Mouse (Mus musculus) CH12.LX (cell line): ENCODE measurements at regions not wholly inside any gene's neighbourhood (a gene's known extent, or its start where the extent isn't known, plus 50 kb on each side); places are given as distances from the start of the nearest gene placed in this dataset.
A peak's percentile ranks its signal among the peaks of the same experiment; 100 is the strongest.
"Not testable (repeated sequence)": the region's sequence is repeated elsewhere in the genome, so short reads cannot be mapped to it uniquely, and the experiment has no call there.

Source experiments
- DNase-seq: peaks from one replicate; pipeline ENCODE4 v3.0.0-alpha.2; 2013; ENCODE audit errors: extremely low read depth
- H3K27ac ChIP-seq: 2 replicates; pipeline ENCODE4 v1.5.1; 2012; ENCODE audit warnings: low read depth, mild to moderate bottlenecking, control low read depth, moderate library complexity; ENCODE audit not compliant: insufficient read depth
- H3K27me3 ChIP-seq: replicated peaks from 2 replicates; pipeline ENCODE3; 2012; ENCODE audit warnings: inconsistent platforms
- H3K36me3 ChIP-seq, 2 experiments: replicated peaks in 1 of 2; 2 replicates each; pipeline versions ENCODE3 to v1.6.1; 2012; ENCODE audit warnings: inconsistent platforms in 1 of 2, low read length in 1 of 2, mild to moderate bottlenecking in 1 of 2, mixed read lengths in 1 of 2, moderate library complexity in 1 of 2; ENCODE audit not compliant: control insufficient read depth in 1 of 2, insufficient read depth in 1 of 2
- H3K4me1 ChIP-seq, 2 experiments: 2 replicates each; pipeline ENCODE4 v1.6.1; 2012; ENCODE audit warnings: inconsistent platforms in 1 of 2, moderate library complexity in 1 of 2; ENCODE audit not compliant: insufficient read depth in 2 of 2, control insufficient read depth in 1 of 2
- H3K4me2 ChIP-seq: 2 replicates; pipeline ENCODE4 v1.6.1; 2012; ENCODE audit warnings: low read depth, mild to moderate bottlenecking, control low read depth; ENCODE audit not compliant: poor library complexity, insufficient read depth, severe bottlenecking
- H3K4me3 ChIP-seq, 3 experiments: fragments of 150-350 bp in 1 of 3; sonication (generic) in 1 of 3; replicated peaks in 1 of 3; 2 replicates each; pipeline versions ENCODE3 to v1.5.1; 2011 to 2012; ENCODE audit warnings: low read depth in 2 of 3, low read length in 2 of 3, mild to moderate bottlenecking in 2 of 3, moderate library complexity in 2 of 3, control low read depth in 1 of 3, improper control_type of control experiment in 1 of 3, inconsistent platforms in 1 of 3, mixed read lengths in 1 of 3; ENCODE audit not compliant: poor library complexity in 1 of 3
- H3K79me2 ChIP-seq: replicated peaks from 2 replicates; pipeline ENCODE4 v1.6.1; 2012; ENCODE audit warnings: mild to moderate bottlenecking, moderate library complexity; ENCODE audit not compliant: control insufficient read depth, poor library complexity, insufficient read depth, severe bottlenecking; ENCODE audit errors: extremely low read depth
- H3K9ac ChIP-seq: 2 replicates; pipeline ENCODE4 v1.6.1; 2012; ENCODE audit warnings: low read depth, mild to moderate bottlenecking, control low read depth, moderate library complexity; ENCODE audit not compliant: insufficient read depth
- H3K9me3 ChIP-seq: replicated peaks from 2 replicates; pipeline ENCODE3; 2012; ENCODE audit warnings: low read length, inconsistent platforms, mixed read lengths
- dilution Hi-C: fragments of 300-500 bp; cut with MboI; formaldehyde crosslinking; loops from 2 replicates; pipeline ENCODE4 v1.14.3; 2020; ENCODE audit warnings: low sequenced_read_pairs; ENCODE audit not compliant: extremely low pct_unique_long_range_greater_than_20kb, extremely low pct_ligation_motif_present
- in situ Hi-C: fragments of 300-500 bp; cut with MboI; formaldehyde crosslinking; loops from 3 replicates; pipeline ENCODE4 v1.14.3; 2019; ENCODE audit warnings: low sequenced_read_pairs, low pct_ligation_motif_present, low pct_unique_long_range_greater_than_20kb, mixed read lengths

DNA sequence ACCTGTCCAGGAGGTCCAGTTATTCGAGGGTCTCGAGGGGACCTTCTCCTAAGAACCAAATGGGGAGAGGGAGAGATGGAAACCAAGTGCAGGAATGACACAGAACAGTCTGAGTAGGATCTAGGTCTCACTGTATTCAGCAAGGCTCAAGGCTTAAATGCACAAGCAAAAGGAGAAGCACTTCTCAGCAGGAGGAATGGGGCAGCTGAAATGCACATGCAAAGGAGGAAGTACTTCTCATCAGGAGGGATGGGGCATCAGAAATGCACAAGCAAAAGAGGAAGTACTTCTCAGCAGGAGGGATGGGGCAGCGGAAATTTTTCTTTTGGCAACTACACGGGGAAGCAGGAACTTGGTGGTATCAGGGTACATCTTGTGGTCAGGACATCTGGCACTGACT, 965.0 kb upstream of the Pcdh7 start:
- H3K4me2 ChIP-seq, H3K27me3 ChIP-seq, H3K9ac ChIP-seq, H3K27ac ChIP-seq, H3K9me3 ChIP-seq, H3K4me3 ChIP-seq, H3K36me3 ChIP-seq, H3K4me1 ChIP-seq, H3K79me2 ChIP-seq, in situ Hi-C loops, dilution Hi-C loops: not testable (repeated sequence)
- peak; percentile 3 for DNase-seq
